Mouse (Mus musculus) c-Kit-positive CD71-positive TER-119-positive erythroid progenitor cells, embryonic 14.5 days (primary cell): ENCODE data around the gene Gm595.

ENCODE experiments used
- DNase-seq: peaks from one replicate; pipeline ENCODE4 v3.0.0-alpha.2; 2013; ENCODE audit warnings: low spot score

The Gm595 gene

GRCm38 (mm10) chrX:48877613-48878012 is at the start of gene Gm595:
Gm595 (minus strand) TSS chrX:48877713.
- DNase-seq = no peak

GRCm38 (mm10) chrX:48908421-48908820 is 30.9 kb upstream of the Gm595 start:
- DNase-seq = no peak

- DNase-seq = peak; percentile 6
Measured at GRCm38 (mm10) chrX:48903744-48904143, 26.2 kb upstream of the Gm595 start.

- DNase-seq = peak; percentile 7
Measured at GRCm38 (mm10) chrX:48899555-48899954, 22.0 kb upstream of the Gm595 start.

- DNase-seq = no peak
Measured at GRCm38 (mm10) chrX:48896803-48897202, 19.3 kb upstream of the Gm595 start.

GRCm38 (mm10) chrX:48893946-48894345 is 16.4 kb upstream of the Gm595 start:
- no peak for DNase-seq

GRCm38 (mm10) chrX:48890259-48890658 is 12.7 kb upstream of the Gm595 start:
- DNase-seq = no peak

GRCm38 (mm10) chrX:48884615-48885014 is 7.1 kb upstream of the Gm595 start:
- DNase-seq = no peak
